Mouse (Mus musculus): ENCODE measurements around the gene Col4a2.
A peak's percentile ranks its signal among the peaks of the same experiment; 100 is the strongest.
"Not testable (repeated sequence)": the region's sequence is repeated elsewhere in the genome, so short reads cannot be mapped to it uniquely, and the experiment has no call there.

Col4a2 gene

GRCm38 (mm10) chr8:11457278-11457677, 144.7 kb downstream of the Col4a2 start:
- DNase-seq (ENCODE audit: low read depth in 1 of 2, low spot score in 2 of 2): no peak

DNA sequence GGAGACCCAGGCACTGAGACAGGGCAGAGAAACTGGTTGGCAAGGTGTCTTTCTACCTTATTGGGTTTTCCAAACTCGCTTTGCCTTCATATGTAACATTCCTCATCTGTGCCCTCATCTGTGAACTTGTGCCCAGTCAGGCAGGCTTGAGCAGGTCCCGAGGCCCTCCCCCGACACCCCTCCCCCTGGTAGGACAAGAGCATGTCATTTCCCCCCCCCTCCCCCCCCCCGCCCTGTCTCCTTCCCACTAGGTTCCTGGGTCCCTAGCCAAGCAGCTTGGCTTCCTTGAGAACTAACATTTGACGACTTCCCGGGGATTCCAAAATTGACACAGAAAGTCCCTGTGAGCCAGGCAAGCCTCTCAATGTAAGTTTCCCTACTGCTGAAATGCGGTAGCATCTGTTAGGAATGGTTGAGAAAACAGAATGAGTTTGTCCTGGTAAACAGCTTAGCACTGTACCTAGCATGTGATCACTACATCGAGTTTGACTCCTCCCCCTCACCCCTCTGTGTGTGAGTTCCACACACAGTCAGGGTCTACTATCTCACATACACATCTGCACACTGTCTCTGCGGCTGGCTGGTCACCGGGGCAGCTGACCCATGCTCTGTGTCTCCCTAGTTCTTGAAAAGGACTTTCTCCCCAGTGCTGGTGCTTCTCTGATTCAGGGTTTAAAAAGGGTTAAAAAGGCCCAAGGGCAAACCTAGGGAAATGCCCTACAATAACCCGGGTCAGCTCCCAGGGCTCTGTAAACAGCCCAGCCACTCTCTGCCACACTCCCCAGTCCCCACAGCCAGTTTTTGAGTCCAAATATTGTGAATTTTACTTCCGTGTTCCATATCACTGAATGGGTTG, 145.6 kb downstream of the Col4a2 start:
- no peak for DNase-seq (ENCODE audit: low read depth in 1 of 2, low spot score in 2 of 2)

DNA sequence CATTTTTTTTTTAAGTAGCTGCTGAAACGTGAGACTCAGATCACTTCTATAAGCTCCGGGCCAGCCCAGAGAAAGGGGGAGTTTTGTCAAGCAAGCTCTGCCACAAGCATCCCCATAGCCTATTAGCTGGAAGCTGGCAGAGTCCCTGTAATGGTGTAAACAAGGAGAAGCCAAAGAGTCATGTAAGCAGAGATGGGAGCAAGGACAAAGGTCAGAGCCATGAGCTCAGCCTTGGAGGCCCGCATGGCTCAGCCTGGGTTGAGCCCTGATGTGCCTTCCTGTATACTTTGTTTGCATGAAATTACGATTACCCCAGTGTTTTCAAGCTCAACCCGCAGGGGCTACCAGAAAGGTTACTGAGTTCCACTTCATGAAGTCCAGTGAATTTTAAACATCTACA, 146.4 kb downstream of the Col4a2 start:
- no peak for DNase-seq (ENCODE audit: low read depth in 1 of 2, low spot score in 2 of 2)

DNA sequence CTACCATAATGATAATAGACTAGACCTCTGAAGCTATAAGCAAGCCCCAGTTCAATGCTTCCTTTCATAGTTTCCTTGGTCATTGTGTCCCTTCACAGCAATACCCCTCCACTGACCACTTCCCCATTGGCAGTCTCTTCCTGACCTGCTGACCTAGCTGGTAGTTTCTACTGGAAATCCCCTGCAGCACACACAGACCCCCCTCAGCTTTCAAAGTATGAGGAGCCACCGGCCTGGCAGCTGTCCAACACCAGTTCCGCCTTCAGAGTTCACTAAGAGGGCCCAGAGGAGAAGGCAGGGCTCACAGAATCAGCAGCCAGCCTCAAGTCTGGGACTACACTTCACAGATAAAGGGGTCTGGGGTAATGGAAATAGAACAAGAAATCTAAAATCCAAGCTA, 148.3 kb downstream of the Col4a2 start:
- DNase-seq (ENCODE audit: low read depth in 1 of 2, low spot score in 2 of 2): peak; percentile 53 to 87

GRCm38 (mm10) chr8:11461847-11462246, 149.2 kb downstream of the Col4a2 start:
- DNase-seq (ENCODE audit: low read depth in 1 of 2, low spot score in 2 of 2): no peak

- DNase-seq (ENCODE audit: low read depth in 1 of 2, low spot score in 2 of 2): no peak
Observed at GRCm38 (mm10) chr8:11462641-11463040, 150.0 kb downstream of the Col4a2 start.

GRCm38 (mm10) chr8:11463541-11463888, 150.9 kb downstream of the Col4a2 start:
- no peak for DNase-seq (ENCODE audit: low read depth in 1 of 2, low spot score in 2 of 2)

DNA sequence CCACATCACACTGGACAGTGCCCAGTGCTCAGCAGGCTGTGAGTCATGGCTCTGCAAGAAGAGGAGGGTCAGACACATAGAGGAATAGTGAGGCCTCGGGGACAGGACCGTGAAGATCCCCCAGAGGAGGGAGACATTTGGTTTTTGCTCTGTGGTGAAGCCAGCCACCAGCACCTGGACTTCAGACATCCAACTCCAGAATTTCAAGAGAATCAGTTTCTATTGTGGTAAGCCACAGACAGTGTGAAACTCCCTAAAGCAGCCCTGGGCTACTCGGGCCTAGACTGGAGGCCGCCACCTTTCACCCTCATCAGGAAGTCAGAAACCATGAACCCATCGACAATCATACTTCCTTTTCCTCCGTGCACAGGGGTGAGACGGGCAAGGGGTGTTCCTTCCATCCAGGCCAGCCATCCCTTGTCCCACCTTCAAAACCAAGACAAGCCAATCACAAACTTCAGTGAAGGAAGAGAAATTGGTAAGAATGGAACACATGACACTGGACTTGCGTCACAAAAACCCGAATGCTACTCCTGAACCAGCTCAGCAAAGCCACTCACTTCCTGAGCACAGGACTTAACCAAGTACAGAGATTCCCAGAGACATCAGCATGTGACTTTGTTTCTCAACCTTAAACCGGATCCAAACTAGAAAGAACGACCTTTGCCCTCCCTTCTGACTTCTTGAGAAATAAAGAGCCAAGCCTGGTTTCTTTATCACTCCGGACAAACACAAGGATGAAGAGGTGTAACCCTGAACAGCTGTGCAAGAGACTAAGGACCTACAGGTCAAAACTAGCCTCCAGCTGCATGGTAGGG, 151.5 kb downstream of the Col4a2 start:
- peak; percentile 80 to 82 for DNase-seq (ENCODE audit: low read depth in 1 of 2, low spot score in 2 of 2)

- DNase-seq (ENCODE audit: low read depth in 1 of 2, low spot score in 2 of 2): no peak
Observed at GRCm38 (mm10) chr8:11464707-11464964, 152.0 kb downstream of the Col4a2 start.

- DNase-seq (ENCODE audit: low read depth in 1 of 2, low spot score in 2 of 2): no peak
Observed at GRCm38 (mm10) chr8:11465619-11466018, 153.0 kb downstream of the Col4a2 start.

DNA sequence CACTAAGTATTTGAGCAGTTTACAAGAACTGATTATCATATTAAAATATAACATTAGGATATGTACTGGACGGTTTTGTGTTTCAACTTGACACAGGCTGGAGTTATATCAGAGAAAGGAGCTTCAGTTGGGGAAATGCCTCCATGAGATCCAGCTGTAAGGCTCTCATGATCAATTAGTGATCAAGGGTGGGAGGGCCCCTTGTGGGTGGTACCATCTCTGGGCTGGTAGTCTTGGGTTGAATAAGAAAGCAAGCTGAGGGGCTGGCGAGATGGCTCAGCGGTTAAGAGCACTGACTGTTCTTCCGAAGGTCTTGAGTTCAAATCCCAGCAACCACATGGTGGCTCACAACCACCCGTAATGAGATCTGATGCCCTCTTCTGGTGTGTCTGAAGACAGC, 153.9 kb downstream of the Col4a2 start:
- DNase-seq (ENCODE audit: low read depth in 1 of 2, low spot score in 2 of 2): not testable (repeated sequence)

- no peak for DNase-seq (ENCODE audit: low read depth in 1 of 2, low spot score in 2 of 2)
Observed at GRCm38 (mm10) chr8:11469095-11469494, 156.5 kb downstream of the Col4a2 start.

DNA sequence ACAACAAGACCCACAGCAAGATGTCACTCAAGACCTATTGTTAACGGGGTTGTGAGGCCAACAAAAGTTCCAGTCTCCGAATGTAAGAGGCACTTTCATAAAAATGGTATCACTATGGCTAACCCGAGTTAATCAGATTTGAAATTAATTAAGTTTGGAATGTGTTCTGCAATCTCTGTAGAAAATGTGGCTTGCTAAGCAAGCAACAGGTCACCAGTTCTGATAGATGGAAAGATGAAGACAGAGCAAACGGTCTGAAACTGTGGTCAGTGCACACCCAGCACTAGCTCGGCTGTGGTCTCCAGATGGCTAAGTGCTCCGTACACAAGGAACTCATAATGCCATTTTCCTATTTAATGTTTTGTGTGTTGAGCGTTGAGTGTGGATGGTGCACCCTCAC, 158.1 kb downstream of the Col4a2 start:
- DNase-seq (ENCODE audit: low read depth in 1 of 2, low spot score in 2 of 2): no peak

DNA sequence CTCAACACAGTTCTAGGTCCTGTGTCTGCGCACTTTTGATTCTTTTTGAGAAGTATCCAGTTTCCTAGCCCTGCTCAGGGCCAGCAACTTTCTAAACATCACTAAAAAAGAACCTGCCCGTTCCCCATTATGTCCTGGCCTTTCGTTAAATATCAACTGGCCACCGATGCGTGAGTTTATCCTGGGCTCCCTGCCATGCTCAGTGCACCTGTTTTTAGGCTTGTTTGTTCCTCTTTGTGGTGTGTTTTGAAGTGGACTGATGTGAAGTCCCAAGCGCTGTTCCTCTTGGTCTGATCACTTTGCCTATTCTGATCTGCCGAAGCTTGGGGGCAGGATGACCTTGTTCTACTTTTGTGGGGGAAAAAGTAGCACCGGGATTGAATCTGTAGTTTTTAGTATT, 158.7 kb downstream of the Col4a2 start:
- no peak for DNase-seq (ENCODE audit: low read depth in 1 of 2, low spot score in 2 of 2)

DNA sequence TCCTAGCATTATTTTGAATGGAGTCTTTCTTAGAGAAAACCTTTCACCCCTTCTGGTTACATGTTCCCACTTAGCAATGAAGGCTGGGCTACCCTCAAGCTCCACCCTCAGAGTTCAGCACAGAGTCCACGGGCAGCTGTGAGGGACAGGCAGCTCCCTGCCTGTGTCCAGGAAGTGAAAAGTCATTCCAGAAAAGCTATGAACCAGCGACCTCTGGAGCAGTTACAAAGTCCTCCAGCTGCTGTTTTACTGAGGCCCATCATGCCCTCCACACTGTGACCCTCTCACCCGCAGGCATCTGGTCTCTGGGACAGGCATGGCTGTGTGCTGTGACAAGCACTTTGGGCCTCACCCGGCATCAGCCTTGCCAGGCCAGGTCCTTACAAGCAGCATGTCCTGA, 160.5 kb downstream of the Col4a2 start:
- DNase-seq (ENCODE audit: low read depth in 1 of 2, low spot score in 2 of 2): no peak

GRCm38 (mm10) chr8:11475397-11475796, 162.8 kb downstream of the Col4a2 start:
- no peak for DNase-seq (ENCODE audit: low read depth in 1 of 2, low spot score in 2 of 2)

- no peak for DNase-seq (ENCODE audit: low read depth in 1 of 2, low spot score in 2 of 2)
Observed at GRCm38 (mm10) chr8:11475876-11476275, 163.3 kb downstream of the Col4a2 start.

DNA sequence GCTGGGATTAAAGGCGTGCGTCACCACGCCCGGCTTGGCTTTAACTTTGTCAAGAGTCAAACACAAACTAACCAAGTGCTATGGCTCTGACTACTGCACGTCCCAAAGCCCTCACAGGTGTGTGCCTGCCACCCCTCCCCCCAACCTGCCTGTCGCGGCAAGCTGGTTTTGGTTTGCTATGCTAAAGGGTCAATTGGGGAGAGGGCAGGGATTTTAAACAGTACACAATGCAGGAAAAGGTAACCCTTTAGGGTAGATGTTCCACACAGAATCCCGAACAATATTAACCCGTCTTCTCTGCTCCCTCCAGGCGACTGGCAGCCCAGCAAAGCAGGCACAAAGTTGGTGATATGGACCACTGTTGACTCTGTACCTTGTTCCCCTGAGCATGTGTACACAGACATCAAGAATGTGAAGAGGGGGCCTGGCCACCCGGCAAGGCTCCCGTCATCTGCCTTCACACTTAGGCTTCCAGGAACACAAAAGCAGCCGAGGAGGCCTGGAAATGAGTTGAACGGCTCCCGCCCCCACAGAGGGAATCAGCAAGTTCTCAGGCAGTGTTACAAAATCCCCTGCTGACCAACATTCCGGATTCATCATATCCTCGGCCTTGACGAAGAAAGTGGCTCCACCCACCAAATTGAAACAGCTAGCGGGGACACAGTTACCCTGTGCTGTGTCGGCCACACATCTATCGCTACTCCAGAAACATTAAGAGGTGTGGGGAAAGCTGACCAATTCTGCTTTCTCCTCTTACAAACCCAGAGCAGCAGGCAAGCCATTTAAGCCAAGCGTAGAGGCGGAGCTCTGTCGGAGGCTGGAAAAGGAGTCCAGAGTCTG, 164.0 kb downstream of the Col4a2 start:
- peak; percentile 34 to 71 for DNase-seq (ENCODE audit: low read depth in 1 of 2, low spot score in 2 of 2)

DNA sequence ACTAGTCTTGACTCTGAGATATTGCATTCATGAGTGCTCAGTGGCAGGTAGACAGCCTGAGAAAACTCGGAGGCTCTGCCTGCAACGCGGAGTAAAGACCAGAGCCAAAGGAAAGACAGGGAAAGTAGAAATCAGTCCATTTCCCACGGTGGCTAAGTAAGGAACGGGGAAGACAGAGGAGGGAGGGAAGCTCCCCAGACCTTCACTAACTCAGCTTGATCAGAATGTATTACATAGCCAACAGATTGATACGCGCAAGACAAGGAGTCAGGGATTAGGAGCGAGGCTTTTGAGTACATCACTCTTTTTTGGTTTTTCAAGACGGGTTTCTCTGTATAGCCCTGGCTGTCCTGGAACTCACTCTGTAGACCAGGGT, 164.6 kb downstream of the Col4a2 start:
- no peak for DNase-seq (ENCODE audit: low read depth in 1 of 2, low spot score in 2 of 2)

DNA sequence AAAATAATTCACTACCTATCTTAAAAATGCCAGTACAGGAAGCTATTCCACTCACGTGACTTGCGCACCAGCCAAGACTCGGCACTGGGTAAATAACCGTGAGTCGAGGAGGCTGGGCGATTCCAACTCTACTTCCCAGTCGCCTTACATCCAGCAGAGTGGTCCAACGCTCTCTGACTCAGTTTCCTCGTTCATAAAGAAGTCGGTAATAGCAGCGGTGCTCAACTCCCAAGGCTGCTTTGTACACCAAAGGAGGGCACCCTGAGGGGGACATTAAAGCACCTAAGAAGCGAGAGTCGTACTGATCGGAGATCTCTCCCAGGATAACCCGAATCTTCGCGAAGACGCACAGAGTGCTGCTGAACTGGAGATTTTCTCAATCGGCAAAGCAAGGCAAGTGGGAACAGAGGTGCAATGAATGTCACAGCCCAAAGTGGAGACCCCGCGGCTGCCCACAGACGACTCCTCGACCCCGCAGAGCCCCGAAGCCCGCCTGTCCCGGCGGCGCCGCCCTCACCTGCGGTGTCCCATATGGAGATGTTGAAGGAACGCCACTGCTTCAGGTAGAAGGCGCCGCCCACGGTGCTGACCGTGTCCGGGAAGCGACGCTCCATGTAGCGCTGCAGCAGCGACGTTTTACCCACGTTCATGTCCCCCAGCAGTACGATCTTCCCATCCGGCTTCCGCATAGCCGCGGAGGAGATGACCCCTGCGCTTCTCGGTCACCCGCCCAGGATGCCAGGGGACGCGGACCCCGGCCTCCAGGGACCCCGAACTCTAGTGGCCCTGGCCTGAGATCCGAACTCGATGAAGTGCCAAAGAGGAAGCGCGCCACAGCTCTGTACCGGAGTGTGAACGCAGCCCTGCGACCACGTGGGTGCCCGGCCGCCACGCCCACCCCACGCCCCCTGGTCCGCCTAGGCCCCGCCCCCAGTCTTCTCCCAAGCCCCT, 165.5 kb downstream of the Col4a2 start, which contains the start of gene Rab20:
TSS of gene Rab20 (minus strand) at position 900 of the 951 bp plus-strand sequence.
- peak in 1 of 2 experiments; percentile 66 for DNase-seq (ENCODE audit: low read depth in 1 of 2, low spot score in 2 of 2)
